Mouse (Mus musculus) liver, embryonic 13.5 days (tissue): ENCODE data around the gene Tmem169. TPM values are rescaled to one million over a fixed set of nuclear protein-coding genes. Genes with fewer than 3 reads are reported as not detected.

Experiments
- ATAC-seq: fragments of 200-750 bp; cut with Nextera tagmentation; 2 replicates; pipeline ENCODE4 v1.8.0; 2017; ENCODE audit warnings: low read depth, mild to moderate bottlenecking, moderate number of reproducible peaks, moderate library complexity
- DNase-seq: peaks from one replicate; pipeline ENCODE4 v3.0.0; 2022
- H3K27ac ChIP-seq: fragments of 300-500 bp; sonication (generic); 2 replicates; pipeline ENCODE4 v1.5.1; 2015; ENCODE audit warnings: moderate library complexity, mild to moderate bottlenecking, inconsistent platforms
- H3K27me3 ChIP-seq: fragments of 300-500 bp; sonication (generic); 2 replicates; pipeline ENCODE4 v1.6.1; 2015; ENCODE audit warnings: mild to moderate bottlenecking, inconsistent platforms
- H3K36me3 ChIP-seq: fragments of 300-500 bp; sonication (generic); 2 replicates; pipeline ENCODE4 v1.6.1; 2015; ENCODE audit warnings: mild to moderate bottlenecking, inconsistent platforms
- H3K4me1 ChIP-seq: fragments of 300-500 bp; sonication (generic); replicated peaks from 2 replicates; pipeline ENCODE4 v1.6.1; 2015; ENCODE audit warnings: inconsistent platforms
- H3K4me2 ChIP-seq: fragments of 300-500 bp; sonication (generic); 2 replicates; pipeline ENCODE4 v1.6.1; 2015; ENCODE audit warnings: inconsistent platforms, mild to moderate bottlenecking, moderate library complexity
- H3K4me3 ChIP-seq: fragments of 300-500 bp; sonication (generic); replicated peaks from 2 replicates; pipeline ENCODE4 v1.5.1; 2015; ENCODE audit warnings: mild to moderate bottlenecking, inconsistent platforms
- H3K9ac ChIP-seq: fragments of 300-500 bp; sonication (generic); 2 replicates; pipeline ENCODE4 v1.6.1; 2015; ENCODE audit warnings: mild to moderate bottlenecking, inconsistent platforms
- H3K9me3 ChIP-seq: fragments of 300-500 bp; sonication (generic); replicated peaks from 2 replicates; pipeline ENCODE4 v1.6.1; 2016; ENCODE audit warnings: inconsistent platforms
- WGBS: fragments of 180-500 bp; shearing (Covaris S2); methylation state at CpG from one replicate; pipeline ENCODE4 v1.1.7; 2015; ENCODE audit not compliant: insufficient replicate concordance; 5-methylcytosine and 5-hydroxymethylcytosine counted together
- polyA plus RNA-seq: library from polyadenylated mRNA; unstranded; fragments of >200 nt; fragmentation: Nextera tagmentation; extraction: Ambion mirVana; gene quantifications from 2 replicates; pipeline ENCODE4 v1.2.1, GENCODE M21; 2015

The Tmem169 gene
- polyA plus RNA-seq, 1 experiment from 2014 or later = 0.48 TPM

- Histone ChIP-seq H3K9me3 (no peaks in the 10 kb centered on the region), H3K27me3 (no peaks in the 10 kb centered on the region), H3K36me3 (peaks cover 24% of the 10 kb centered on the region), H3K4me3 (no peak overlapping the region), H3K27ac (no peak overlapping the region), H3K4me2 (no peak overlapping the region), H3K4me1 (peaks cover 19% of the 10 kb centered on the region), H3K9ac (no peak overlapping the region)
- WGBS = 79% methylated on average over 6 of the region's 6 CpGs
- no peak for ATAC-seq
- no peak for DNase-seq
These were observed 25.7 kb downstream of the Tmem169 start for GRCm38 (mm10) chr1:72309744-72310424.

- Histone ChIP-seq H3K36me3 (peaks cover 37% of the 10 kb centered on the region), H3K4me3 (no peak overlapping the region), H3K4me1 (peaks cover 11% of the 10 kb centered on the region), H3K27ac (no peak overlapping the region), H3K9ac (no peak overlapping the region), H3K4me2 (no peak overlapping the region), H3K27me3 (no peaks in the 10 kb centered on the region), H3K9me3 (no peaks in the 10 kb centered on the region)
- ATAC-seq = no peak
- 81% methylated on average over 9 of the region's 9 CpGs for WGBS
- no peak for DNase-seq
These were observed 28.7 kb downstream of the Tmem169 start for GRCm38 (mm10) chr1:72312701-72313398.

- DNase-seq (no peak), ATAC-seq (no peak)
- Histone ChIP-seq H3K4me3 (no peak overlapping the region), H3K9ac (no peak overlapping the region), H3K4me1 (peaks cover 5% of the 10 kb centered on the region; the same call in 1 of the 2 replicates), H3K27ac (no peak overlapping the region), H3K4me2 (no peak overlapping the region), H3K9me3 (no peaks in the 10 kb centered on the region), H3K36me3 (peaks cover 39% of the 10 kb centered on the region), H3K27me3 (no peaks in the 10 kb centered on the region)
- 56% methylated on average over 5 of the region's 5 CpGs for WGBS
These were observed 29.4 kb downstream of the Tmem169 start for GRCm38 (mm10) chr1:72313399-72314039.

GRCm38 (mm10) chr1:72315447-72315846 lies 31.3 kb downstream of the Tmem169 start:
- 87% methylated on average over 4 of the region's 4 CpGs for WGBS
- H3K9me3 ChIP-seq = no peaks in the 10 kb centered on the region
- H3K4me1 ChIP-seq = no peaks in the 10 kb centered on the region
- DNase-seq (no peak), ATAC-seq (no peak)
- no peak overlapping the region for H3K4me2 ChIP-seq
- H3K27me3 ChIP-seq = no peaks in the 10 kb centered on the region
- no peak overlapping the region for H3K27ac ChIP-seq
- H3K9ac ChIP-seq = no peak overlapping the region
- no peak overlapping the region for H3K4me3 ChIP-seq
- H3K36me3 ChIP-seq = peaks cover 44% of the 10 kb centered on the region

GRCm38 (mm10) chr1:72316409-72316808 lies 32.2 kb downstream of the Tmem169 start:
- WGBS = 77% methylated on average over 8 of the region's 8 CpGs
- Histone ChIP-seq H3K9me3 (no peaks in the 10 kb centered on the region), H3K4me2 (no peak overlapping the region), H3K9ac (no peak overlapping the region), H3K4me1 (no peaks in the 10 kb centered on the region), H3K27me3 (no peaks in the 10 kb centered on the region), H3K27ac (no peak overlapping the region), H3K4me3 (no peak overlapping the region), H3K36me3 (peaks cover 54% of the 10 kb centered on the region)
- DNase-seq (no peak), ATAC-seq (no peak)

GRCm38 (mm10) chr1:72316901-72317300 lies 32.7 kb downstream of the Tmem169 start:
- Histone ChIP-seq H3K4me1 (no peaks in the 10 kb centered on the region), H3K4me3 (no peak overlapping the region), H3K9ac (no peak overlapping the region), H3K27ac (no peak overlapping the region), H3K27me3 (no peaks in the 10 kb centered on the region), H3K9me3 (no peaks in the 10 kb centered on the region), H3K36me3 (peaks cover 49% of the 10 kb centered on the region), H3K4me2 (no peak overlapping the region)
- WGBS = 77% methylated on average over 7 of the region's 7 CpGs
- ATAC-seq (no peak), DNase-seq (no peak)

GRCm38 (mm10) chr1:72320759-72321158 lies 36.6 kb downstream of the Tmem169 start:
- Histone ChIP-seq H3K9ac (no peak overlapping the region), H3K36me3 (peaks cover 46% of the 10 kb centered on the region), H3K27ac (no peak overlapping the region), H3K4me3 (no peak overlapping the region), H3K4me2 (no peak overlapping the region), H3K9me3 (no peaks in the 10 kb centered on the region), H3K4me1 (no peaks in the 10 kb centered on the region), H3K27me3 (no peaks in the 10 kb centered on the region)
- WGBS = 74% methylated on average over 5 of the region's 5 CpGs
- ATAC-seq (no peak), DNase-seq (no peak)

- Histone ChIP-seq H3K27me3 (no peaks in the 10 kb centered on the region), H3K27ac (no peak overlapping the region), H3K4me1 (no peaks in the 10 kb centered on the region), H3K9ac (no peak overlapping the region), H3K4me2 (no peak overlapping the region), H3K4me3 (no peak overlapping the region), H3K9me3 (no peaks in the 10 kb centered on the region), H3K36me3 (peaks cover 58% of the 10 kb centered on the region)
- 86% methylated on average over 4 of the region's 4 CpGs for WGBS
- ATAC-seq (no peak), DNase-seq (no peak)
These were observed 39.1 kb downstream of the Tmem169 start for GRCm38 (mm10) chr1:72323248-72323647.

- no peaks in the 10 kb centered on the region for H3K9me3 ChIP-seq
- H3K4me3 ChIP-seq = no peak overlapping the region
- WGBS = 76% methylated on average over 11 of the region's 11 CpGs
- H3K4me2 ChIP-seq = no peak overlapping the region
- peaks cover 67% of the 10 kb centered on the region for H3K36me3 ChIP-seq
- ATAC-seq (no peak), DNase-seq (no peak)
- H3K9ac ChIP-seq = no peak overlapping the region
- H3K27ac ChIP-seq = no peak overlapping the region
- no peaks in the 10 kb centered on the region for H3K27me3 ChIP-seq
- no peaks in the 10 kb centered on the region for H3K4me1 ChIP-seq
These were observed 42.1 kb downstream of the Tmem169 start for GRCm38 (mm10) chr1:72326162-72326821.

- WGBS = 77% methylated on average over 11 of the region's 11 CpGs
- H3K9ac ChIP-seq = no peak overlapping the region
- peak; percentile 45; the same call in 1 of the 2 replicates for ATAC-seq
These were observed 50.6 kb downstream of the Tmem169 start for GRCm38 (mm10) chr1:72334807-72335206.

GRCm38 (mm10) chr1:72336780-72337179 lies 52.6 kb downstream of the Tmem169 start:
- H3K9ac ChIP-seq = no peak overlapping the region
- no peak overlapping the region for H3K4me2 ChIP-seq
- 88% methylated on average over 8 of the region's 8 CpGs for WGBS
- no peak overlapping the region for H3K27ac ChIP-seq
- H3K27me3 ChIP-seq = no peaks in the 10 kb centered on the region
- no peak for ATAC-seq
- H3K4me3 ChIP-seq = no peak overlapping the region
- H3K4me1 ChIP-seq = no peaks in the 10 kb centered on the region
- no peaks in the 10 kb centered on the region for H3K9me3 ChIP-seq
- peaks cover 33% of the 10 kb centered on the region for H3K36me3 ChIP-seq
- no peak for DNase-seq

More at GRCm38 (mm10) chr1:72334807-72335206, 50.6 kb downstream of the Tmem169 start:
- Histone ChIP-seq H3K4me1 (no peaks in the 10 kb centered on the region), H3K27ac (no peak overlapping the region), H3K9me3 (no peaks in the 10 kb centered on the region), H3K4me3 (no peak overlapping the region), H3K4me2 (no peak overlapping the region), H3K36me3 (peaks cover 36% of the 10 kb centered on the region), H3K27me3 (no peaks in the 10 kb centered on the region)
- DNase-seq = no peak
